Mouse (Mus musculus): Measurements from ENCODE around the gene Akp3. TPM values are rescaled to one million over a fixed set of nuclear protein-coding genes. Genes with fewer than 3 reads are reported as not detected.

Akp3 gene
- polyA plus RNA-seq, 1 experiment = not detected

DNA sequence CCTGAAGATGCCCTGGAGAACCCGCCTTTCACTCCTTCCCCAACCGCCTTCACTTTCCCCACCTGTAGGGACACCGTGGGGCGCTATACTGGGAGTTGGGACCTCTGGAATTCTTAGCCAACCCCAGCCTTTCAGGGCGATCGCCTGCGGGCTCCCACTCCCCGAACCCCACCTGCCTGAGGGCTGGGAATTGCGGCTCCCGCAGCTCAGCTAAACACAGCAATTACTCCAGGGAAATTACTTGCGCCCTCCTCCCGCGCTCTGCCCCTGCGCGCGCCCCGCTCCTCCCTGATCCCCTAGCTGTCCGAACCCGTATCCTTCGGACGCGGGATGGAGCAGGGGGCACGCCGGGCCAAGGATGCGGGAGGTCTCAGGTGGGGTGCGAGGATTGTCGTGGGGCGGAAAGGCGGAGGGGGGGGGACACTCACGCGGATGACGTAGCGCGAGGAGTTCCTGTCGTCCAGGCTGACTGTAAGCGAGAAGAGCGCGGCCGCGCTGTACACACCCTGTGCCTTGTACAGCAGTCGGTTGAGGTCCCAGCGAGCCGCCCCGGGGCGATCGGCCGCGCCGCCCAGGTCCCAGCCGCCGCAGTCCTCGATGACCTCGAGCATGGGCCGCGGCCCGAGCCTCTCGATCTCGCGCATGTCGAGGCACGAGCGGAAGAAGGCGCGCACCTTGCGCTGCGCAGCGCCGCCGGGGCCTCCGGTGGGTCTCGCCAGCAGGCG, 29.2 kb downstream of the Akp3 start:
- H3K36me3 ChIP-seq (ENCODE audit: control insufficient read depth, insufficient read depth, low read length) = no peaks in the 10 kb centered on the region
- DNase-seq = no peak
- 1% methylated on average over 72 of the region's 72 CpGs for WGBS
- H3K4me1 ChIP-seq (ENCODE audit: control insufficient read depth, insufficient read depth, low read length) = no peaks in the 10 kb centered on the region
- TF ChIP-seq POLR2A (IDR thresholded peaks at IDR 0.05; ENCODE audit: low read depth, low read length) (no peak), CTCF (conservative IDR thresholded peaks at IDR 0.05; ENCODE audit: insufficient read depth, insufficient read length, low read depth, low read length) (no peak)
- 0 out of 2 replicates have a peak overlapping the region, but pooled peaks have one; percentile 7 for H3K4me3 ChIP-seq (ENCODE audit: insufficient read depth, low read depth, low read length)
- peaks cover 5% of the 10 kb centered on the region for H3K27me3 ChIP-seq (replicated peaks; ENCODE audit: control insufficient read depth, insufficient read depth, low read length)
- no peak overlapping the region for H3K27ac ChIP-seq (ENCODE audit: insufficient read depth, low read depth, low read length)

DNA sequence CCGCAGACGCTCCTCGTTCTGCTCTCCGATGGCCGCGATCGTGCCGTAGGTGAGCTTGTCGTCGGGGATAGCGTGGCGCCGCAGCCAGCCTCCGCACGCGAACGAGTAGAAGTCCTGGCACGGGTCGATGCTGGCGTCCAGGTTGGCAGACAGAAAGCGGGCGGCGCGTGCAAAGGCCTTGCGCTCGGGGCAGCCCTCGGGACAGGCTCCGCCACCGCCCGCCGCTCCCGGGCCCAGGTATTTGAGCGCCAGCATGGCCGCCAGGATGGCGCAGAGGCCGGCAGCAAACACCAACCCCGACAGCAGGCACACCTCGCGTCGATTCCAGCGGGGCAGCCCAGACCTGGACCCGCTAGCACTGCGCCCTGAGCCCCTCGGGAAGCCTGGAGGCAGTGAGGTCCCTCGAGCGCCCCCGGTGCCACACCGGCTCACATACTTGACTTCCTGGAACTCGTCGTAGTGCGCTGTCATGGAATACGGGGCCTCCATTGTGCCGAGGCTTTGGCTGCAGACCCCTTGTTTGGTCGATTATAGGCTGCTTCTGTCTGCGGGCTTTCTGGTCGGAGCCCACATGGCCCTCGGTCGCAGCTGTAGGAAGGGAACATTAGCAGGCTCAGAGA, 29.8 kb downstream of the Akp3 start:
- Histone ChIP-seq H3K27me3 (replicated peaks; ENCODE audit: control insufficient read depth, insufficient read depth, low read length) (peaks cover 5% of the 10 kb centered on the region), H3K4me3 (ENCODE audit: insufficient read depth, low read depth, low read length) (0 out of 2 replicates have a peak overlapping the region, but pooled peaks have one; percentile 7)
- TF ChIP-seq CTCF (conservative IDR thresholded peaks at IDR 0.05; ENCODE audit: insufficient read depth, insufficient read length, low read depth, low read length) (no peak), POLR2A (IDR thresholded peaks at IDR 0.05; ENCODE audit: low read depth, low read length) (no peak)

DNA sequence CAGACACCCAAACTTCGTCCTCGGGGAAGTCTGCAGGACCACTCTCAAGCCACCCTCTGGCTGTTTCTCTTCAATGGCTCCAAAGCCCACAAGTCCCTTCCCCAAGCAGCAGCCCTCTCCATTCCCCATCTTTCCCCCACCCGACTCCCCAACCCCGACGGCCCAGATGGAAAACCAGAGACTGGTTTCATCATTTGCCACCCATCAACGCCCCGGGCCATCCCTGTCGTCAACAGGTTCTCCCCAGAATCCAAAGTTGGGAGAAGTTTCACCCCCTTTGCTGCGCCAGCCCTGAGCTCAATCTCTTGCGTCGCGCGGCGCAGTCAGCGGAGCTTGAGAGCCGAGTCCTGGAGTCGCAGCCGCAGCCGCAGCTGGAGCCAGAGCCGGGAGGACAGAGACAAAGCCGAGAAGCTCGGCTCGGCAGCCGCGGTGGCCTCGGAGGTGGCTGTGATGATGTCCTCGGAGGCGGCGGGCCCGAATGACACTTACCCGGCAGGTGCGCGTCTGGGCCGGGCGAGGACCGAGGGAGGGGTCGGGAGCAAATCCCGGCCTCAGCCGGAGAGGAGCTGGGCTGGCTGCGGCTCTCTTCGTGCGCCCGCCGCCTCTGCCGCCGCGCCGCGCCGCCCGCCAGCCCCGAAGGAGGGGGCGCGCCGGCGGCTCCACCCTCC, 30.9 kb downstream of the Akp3 start:
- no peaks in the 10 kb centered on the region for H3K36me3 ChIP-seq (ENCODE audit: control insufficient read depth, insufficient read depth, low read length)
- H3K4me3 ChIP-seq (ENCODE audit: insufficient read depth, low read depth, low read length) = no peak overlapping the region
- H3K4me1 ChIP-seq (ENCODE audit: control insufficient read depth, insufficient read depth, low read length) = no peaks in the 10 kb centered on the region
- no peak for DNase-seq
- H3K27ac ChIP-seq (ENCODE audit: insufficient read depth, low read depth, low read length) = no peak overlapping the region
- TF ChIP-seq POLR2A (IDR thresholded peaks at IDR 0.05; ENCODE audit: low read depth, low read length) = no peak
- TF ChIP-seq CTCF (conservative IDR thresholded peaks at IDR 0.05; ENCODE audit: insufficient read depth, insufficient read length, low read depth, low read length) = no peak
- 1% methylated on average over 51 of the region's 56 CpGs for WGBS
- H3K27me3 ChIP-seq (replicated peaks; ENCODE audit: control insufficient read depth, insufficient read depth, low read length) = peaks cover 5% of the 10 kb centered on the region

More for the DNA sequence above, 29.8 kb downstream of the Akp3 start:
- DNase-seq = no peak
- Histone ChIP-seq H3K27ac (ENCODE audit: insufficient read depth, low read depth, low read length) (no peak overlapping the region), H3K4me1 (ENCODE audit: control insufficient read depth, insufficient read depth, low read length) (no peaks in the 10 kb centered on the region), H3K36me3 (ENCODE audit: control insufficient read depth, insufficient read depth, low read length) (no peaks in the 10 kb centered on the region)
- WGBS = 2% methylated on average over 58 of the region's 58 CpGs

DNA sequence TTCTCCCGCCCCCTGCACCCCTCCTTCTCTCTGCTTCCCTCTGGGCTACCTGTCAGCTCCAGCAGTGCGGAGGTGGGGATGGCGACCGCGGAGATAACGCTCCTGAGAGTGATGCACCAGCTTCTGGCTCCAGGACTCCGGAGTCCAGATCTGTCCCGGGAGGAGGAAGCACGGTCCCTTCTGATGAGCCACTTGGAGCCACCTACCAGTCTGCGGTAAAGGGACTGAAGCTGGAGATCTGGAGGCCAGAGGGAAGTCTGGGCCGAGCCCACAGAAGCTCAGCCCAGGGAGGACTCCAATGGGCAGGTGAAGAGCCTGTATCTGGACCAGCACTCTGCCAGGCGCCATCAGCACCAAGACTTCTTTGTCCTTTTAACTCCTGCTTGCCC, 31.4 kb downstream of the Akp3 start, which contains the start of gene Ecel1:
Ecel1 (minus strand) TSS at position 323 of the 389 bp plus-strand sequence.
- TF ChIP-seq POLR2A (IDR thresholded peaks at IDR 0.05; ENCODE audit: low read depth, low read length) (no peak), CTCF (conservative IDR thresholded peaks at IDR 0.05; ENCODE audit: insufficient read depth, insufficient read length, low read depth, low read length) (no peak)
- H3K36me3 ChIP-seq (ENCODE audit: control insufficient read depth, insufficient read depth, low read length) = no peaks in the 10 kb centered on the region
- H3K27ac ChIP-seq (ENCODE audit: insufficient read depth, low read depth, low read length) = no peak within 1 kb of the TSS
- H3K27me3 ChIP-seq (replicated peaks; ENCODE audit: control insufficient read depth, insufficient read depth, low read length) = peaks cover 5% of the 10 kb centered on the region
- DNase-seq = no peak
- H3K4me3 ChIP-seq (ENCODE audit: insufficient read depth, low read depth, low read length) = no peak within 1 kb of the TSS
- no peaks in the 10 kb centered on the region for H3K4me1 ChIP-seq (ENCODE audit: control insufficient read depth, insufficient read depth, low read length)
- 3% methylated on average over 12 of the region's 12 CpGs for WGBS

DNA sequence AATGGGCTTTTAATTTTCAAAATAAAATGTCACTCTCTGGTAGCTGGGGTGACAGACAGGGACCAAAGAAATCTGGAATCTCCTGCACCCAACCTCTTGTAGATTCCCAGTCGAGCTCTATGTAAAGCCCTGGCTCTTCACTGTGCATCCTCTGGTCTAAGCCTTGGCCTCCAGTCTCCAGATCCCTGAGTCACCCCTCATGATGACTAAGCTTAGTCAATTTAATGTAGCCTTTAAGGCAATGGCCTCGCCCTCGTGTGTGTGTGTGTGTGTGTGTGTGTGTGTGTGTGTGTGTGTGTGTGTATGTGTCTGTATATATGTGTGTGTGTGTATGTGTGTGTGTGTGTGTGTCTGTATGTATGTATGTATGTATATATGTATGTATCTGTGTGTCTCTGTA, 34.6 kb downstream of the Akp3 start:
- TF ChIP-seq POLR2A (IDR thresholded peaks at IDR 0.05; ENCODE audit: low read depth, low read length) (no peak), CTCF (conservative IDR thresholded peaks at IDR 0.05; ENCODE audit: insufficient read depth, insufficient read length, low read depth, low read length) (no peak)
- 76% methylated on average over 3 of the region's 3 CpGs for whole genome bisulfite sequencing
- DNase-seq = no peak

DNA sequence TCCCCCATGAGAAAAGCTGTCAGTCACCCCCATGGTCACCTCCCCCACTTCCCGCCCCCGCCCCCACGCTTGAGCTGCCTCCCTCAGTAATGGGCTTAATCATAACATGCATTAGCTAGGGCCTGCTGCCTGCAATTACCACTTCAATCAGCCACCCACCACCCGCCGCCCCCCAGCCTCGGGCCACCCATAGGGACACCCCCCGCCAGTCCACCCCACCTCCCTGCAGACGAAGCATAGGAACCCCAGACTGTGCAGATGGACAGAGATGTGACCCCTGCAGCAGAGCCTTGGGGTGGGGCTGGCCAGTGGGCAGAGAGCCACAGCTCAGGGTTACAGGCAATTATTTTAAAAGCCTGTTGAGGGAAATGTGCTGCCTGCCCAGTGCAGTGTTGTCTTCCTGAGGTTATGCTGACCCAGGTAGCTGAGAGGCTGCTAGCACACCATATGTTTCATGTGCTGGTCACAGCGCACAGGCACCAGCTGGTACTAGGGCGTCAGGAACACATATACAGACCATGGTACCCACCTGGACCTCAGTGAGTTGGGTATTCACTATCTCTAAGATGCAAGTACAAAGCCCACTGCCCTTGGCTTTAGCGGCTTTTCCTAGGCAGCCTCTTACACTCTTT, 39.5 kb downstream of the Akp3 start:
- no peak overlapping the region for H3K4me3 ChIP-seq (ENCODE audit: insufficient read depth, low read depth, low read length)
- no peak for DNase-seq
- no peak overlapping the region for H3K27ac ChIP-seq (ENCODE audit: insufficient read depth, low read depth, low read length)
- H3K27me3 ChIP-seq (replicated peaks; ENCODE audit: control insufficient read depth, insufficient read depth, low read length) = no peaks in the 10 kb centered on the region
- WGBS = 40% methylated on average over 11 of the region's 11 CpGs
- TF ChIP-seq CTCF (conservative IDR thresholded peaks at IDR 0.05; ENCODE audit: insufficient read depth, insufficient read length, low read depth, low read length) (no peak), POLR2A (IDR thresholded peaks at IDR 0.05; ENCODE audit: low read depth, low read length) (no peak)
- no peaks in the 10 kb centered on the region for H3K4me1 ChIP-seq (ENCODE audit: control insufficient read depth, insufficient read depth, low read length)
- no peaks in the 10 kb centered on the region for H3K36me3 ChIP-seq (ENCODE audit: control insufficient read depth, insufficient read depth, low read length)

More for the DNA sequence above, 34.6 kb downstream of the Akp3 start:
- no peaks in the 10 kb centered on the region for H3K4me1 ChIP-seq (ENCODE audit: control insufficient read depth, insufficient read depth, low read length)
- no peak overlapping the region for H3K4me3 ChIP-seq (ENCODE audit: insufficient read depth, low read depth, low read length)
- H3K36me3 ChIP-seq (ENCODE audit: control insufficient read depth, insufficient read depth, low read length) = no peaks in the 10 kb centered on the region
- H3K27ac ChIP-seq (ENCODE audit: insufficient read depth, low read depth, low read length) = no peak overlapping the region
- H3K27me3 ChIP-seq (replicated peaks; ENCODE audit: control insufficient read depth, insufficient read depth, low read length) = peaks cover 4% of the 10 kb centered on the region
